Mouse (Mus musculus): ENCODE measurements around the gene Olfr630.

- TF ChIP-seq GATA1 (IDR thresholded peaks at IDR 0.05; ENCODE audit: low read length): no peak
- TF ChIP-seq TAL1 (IDR thresholded peaks at IDR 0.05; ENCODE audit: low read length): no peak
Measured at GRCm38 (mm10) chr7:103730074-103730473, 27.1 kb downstream of the Olfr630 start, which contains the start of gene Olfr628.
